Mouse (Mus musculus): ENCODE data around the gene Prrxl1.
A peak's percentile ranks its signal among the peaks of the same experiment; 100 is the strongest.

Gene Prrxl1

GRCm38 (mm10) chr14:32627271-32627670 lies 28.1 kb downstream of the Prrxl1 start:
- peak in 1 of 2 experiments; percentile 39 for DNase-seq (ENCODE audit: low spot score in 2 of 2)

GRCm38 (mm10) chr14:32628584-32628983 lies 29.4 kb downstream of the Prrxl1 start:
- no peak for DNase-seq (ENCODE audit: low spot score in 2 of 2)

DNA sequence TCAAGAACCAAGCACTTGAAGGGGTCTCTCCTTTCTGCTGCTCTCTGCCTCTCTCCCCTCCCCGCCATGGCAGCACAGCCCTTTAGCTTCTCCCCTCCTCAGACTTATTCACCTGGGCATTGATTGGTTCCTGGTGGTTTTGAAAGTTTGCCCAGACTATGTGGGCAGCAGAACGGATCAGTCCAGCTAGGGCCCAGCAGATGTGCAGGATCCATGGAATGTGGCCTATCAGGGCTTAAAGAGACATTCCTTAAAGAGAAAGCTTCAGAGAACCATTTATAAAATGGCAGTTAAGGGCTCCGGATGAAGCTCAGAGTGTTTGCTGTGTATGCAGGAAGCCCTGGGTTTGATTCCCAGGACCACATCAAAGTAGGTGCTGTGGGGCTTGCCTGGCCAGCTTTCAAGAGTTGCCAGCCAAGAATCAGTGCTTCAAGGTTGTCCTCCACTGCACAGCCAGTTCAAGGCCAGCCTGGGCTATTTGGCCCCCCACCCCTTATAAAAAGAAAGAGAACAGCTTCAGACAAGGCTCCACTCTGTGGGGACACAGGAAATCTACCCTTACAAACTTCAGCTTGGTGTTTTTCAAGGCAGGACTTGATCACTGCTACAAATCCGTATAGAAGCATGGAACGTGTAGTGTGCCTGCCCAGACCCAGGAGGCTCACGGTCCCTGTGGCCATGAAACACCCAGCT lies 33.8 kb downstream of the Prrxl1 start:
- DNase-seq (ENCODE audit: low spot score in 2 of 2) = no peak

GRCm38 (mm10) chr14:32634015-32634682 lies 34.9 kb downstream of the Prrxl1 start:
- no peak for DNase-seq (ENCODE audit: low spot score in 2 of 2)

- no peak for DNase-seq (ENCODE audit: low spot score in 2 of 2)
Measured at GRCm38 (mm10) chr14:32638485-32638884, 39.3 kb downstream of the Prrxl1 start.

GRCm38 (mm10) chr14:32659781-32660180 lies 60.6 kb downstream of the Prrxl1 start:
- DNase-seq (ENCODE audit: low spot score in 2 of 2) = no peak

DNA sequence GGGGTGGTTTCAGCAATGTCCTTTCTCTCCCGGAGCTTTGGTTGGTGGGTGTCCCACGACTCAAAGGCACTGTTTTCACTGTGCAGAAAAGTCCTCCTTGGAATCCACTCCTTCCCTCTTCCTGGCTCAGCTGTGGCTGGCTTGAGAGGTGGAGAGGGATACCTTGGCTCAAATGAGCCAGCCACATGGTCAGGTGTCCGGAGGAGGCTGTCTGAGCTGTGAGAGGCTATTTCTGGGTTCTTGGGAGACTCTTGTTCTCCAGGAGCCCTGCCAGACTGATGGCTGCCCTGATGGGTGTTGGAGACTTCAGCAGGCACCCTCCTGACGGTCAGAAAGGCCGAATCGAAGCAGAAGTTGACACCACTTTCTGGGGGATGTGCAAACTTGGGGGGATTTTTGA lies 63.9 kb downstream of the Prrxl1 start:
- DNase-seq (ENCODE audit: low spot score in 2 of 2) = no peak

DNA sequence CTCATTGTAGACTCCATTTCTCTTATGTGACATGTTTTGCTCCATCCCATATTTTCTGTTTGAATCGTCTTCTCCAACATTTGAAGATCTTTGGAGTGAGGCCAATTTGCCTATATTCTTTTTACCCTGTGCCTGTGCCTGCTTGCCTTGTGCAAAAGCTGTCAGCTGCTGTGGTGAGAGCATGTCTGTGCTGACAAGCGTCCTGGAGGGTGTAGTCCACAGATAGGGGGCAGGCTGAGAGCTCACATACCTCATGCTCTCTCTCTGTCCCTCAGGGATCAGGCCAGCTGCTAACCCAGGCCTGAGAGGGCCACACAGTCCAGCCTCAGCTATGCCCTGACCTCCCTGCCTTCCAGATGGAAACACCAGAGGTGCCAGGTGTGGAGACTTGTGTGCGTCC lies 74.0 kb downstream of the Prrxl1 start:
- no peak for DNase-seq (ENCODE audit: low spot score in 2 of 2)

- DNase-seq (ENCODE audit: low spot score in 2 of 2) = no peak
Measured at GRCm38 (mm10) chr14:32678565-32678964, 79.4 kb downstream of the Prrxl1 start.

GRCm38 (mm10) chr14:32681603-32682002 lies 82.4 kb downstream of the Prrxl1 start:
- no peak for DNase-seq (ENCODE audit: low spot score in 2 of 2)

DNA sequence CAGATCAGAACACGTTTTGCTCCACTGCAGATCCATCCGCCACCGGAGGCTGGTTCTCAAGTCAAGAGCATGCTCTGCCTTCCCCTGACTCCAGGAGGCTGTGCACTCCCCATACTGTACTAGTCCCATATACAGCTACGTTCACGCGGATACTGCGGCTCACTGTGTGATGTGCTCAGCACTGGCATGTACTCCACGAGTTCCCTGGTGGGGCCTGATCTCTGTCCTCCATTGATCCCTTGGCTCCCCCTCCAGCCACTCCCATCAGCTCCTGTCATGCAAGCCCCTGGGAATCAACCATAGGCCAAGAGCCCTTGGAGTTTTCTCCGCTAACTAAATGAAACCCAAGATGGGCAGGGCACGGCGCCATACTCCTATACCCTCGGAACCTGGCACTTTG lies 83.3 kb downstream of the Prrxl1 start:
- no peak for DNase-seq (ENCODE audit: low spot score in 2 of 2)

DNA sequence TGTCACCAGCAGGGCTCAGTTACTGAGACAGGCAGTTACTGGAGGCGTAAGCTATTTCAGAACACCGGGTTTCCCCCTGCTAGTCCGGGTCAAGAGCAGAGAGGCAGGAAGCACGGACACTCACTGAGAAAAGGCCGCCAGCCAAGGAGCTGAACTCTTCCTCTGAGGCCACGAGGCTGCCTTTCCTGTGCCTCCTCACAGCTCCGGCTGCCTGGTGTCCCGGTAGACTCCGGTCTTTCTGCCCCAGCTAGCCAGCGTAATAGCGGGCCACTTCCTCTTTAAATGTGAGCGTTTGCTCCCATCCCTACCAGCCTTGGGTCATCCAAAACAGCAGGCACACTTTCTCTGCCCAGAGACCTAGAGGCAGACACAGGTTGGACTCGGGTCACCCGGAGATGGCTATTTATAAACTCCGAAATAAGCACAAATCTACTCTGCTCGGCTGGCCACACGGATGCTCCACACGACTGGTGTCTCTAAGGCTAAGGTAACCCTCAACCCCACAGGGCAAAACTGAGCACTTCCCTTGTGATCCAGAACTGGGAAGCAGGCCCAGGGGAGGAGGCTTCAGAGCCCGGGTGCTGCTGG lies 84.1 kb downstream of the Prrxl1 start:
- no peak for DNase-seq (ENCODE audit: low spot score in 2 of 2)

- no peak for DNase-seq (ENCODE audit: low spot score in 2 of 2)
Measured at GRCm38 (mm10) chr14:32683982-32684734, 85.0 kb downstream of the Prrxl1 start.

GRCm38 (mm10) chr14:32684735-32685105 lies 85.5 kb downstream of the Prrxl1 start:
- no peak for DNase-seq (ENCODE audit: low spot score in 2 of 2)

DNA sequence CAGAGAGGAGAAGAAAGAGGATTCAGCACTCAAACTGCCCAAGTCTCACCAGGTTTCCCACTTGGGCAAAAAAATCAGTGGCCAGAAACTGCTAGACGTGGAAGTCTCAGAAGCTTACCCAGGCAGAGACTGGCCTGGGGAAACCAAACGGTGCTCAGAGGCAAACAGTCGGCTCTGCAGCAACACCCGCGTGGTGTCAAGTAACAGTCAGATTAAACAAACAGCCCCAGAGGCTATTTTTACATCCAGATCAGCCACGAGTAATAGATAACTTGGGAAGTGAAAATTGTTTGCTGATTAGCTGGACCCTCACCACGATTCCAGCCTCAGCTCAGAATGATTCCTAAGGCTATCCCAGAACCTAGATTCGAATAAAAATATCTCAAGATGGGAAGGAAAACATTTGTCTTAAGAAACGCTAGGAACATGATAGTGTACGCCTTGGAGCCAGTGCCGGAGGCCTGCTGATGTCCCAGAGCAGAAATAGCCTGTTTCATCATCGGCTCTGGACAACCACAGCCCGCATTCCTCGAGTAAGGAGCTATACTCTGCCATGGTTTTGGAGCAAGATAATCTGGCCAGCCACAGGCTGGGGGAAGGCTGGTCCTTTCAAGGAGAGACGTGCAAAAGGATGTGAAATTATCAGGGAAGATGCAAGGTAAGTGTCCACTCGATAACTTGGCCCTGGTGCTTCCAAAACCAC lies 86.1 kb downstream of the Prrxl1 start, which contains the start of gene 3425401B19Rik:
TSS of gene 3425401B19Rik (minus strand) at position 170 of the 703 bp plus-strand sequence.
- DNase-seq (ENCODE audit: low spot score in 2 of 2) = no peak

DNA sequence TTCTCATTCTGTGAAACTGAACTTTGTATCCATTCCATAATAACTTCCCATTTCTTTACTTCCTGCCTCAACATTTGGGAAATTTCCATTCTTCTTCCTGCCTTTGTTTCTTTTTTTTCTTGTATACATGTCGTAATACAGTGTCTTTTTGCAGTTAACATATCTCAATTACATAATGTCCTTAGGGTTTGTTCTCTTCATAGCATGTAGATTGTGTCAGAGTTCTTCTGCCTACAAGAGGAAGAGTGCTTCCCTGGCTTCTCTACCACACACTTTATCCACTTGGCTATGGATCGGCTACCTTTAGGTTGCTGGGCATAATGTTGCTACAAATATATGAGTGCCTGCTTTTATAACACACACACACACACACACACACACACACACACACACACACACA lies 96.7 kb downstream of the Prrxl1 start:
- no peak for DNase-seq (ENCODE audit: low spot score in 2 of 2)

DNA sequence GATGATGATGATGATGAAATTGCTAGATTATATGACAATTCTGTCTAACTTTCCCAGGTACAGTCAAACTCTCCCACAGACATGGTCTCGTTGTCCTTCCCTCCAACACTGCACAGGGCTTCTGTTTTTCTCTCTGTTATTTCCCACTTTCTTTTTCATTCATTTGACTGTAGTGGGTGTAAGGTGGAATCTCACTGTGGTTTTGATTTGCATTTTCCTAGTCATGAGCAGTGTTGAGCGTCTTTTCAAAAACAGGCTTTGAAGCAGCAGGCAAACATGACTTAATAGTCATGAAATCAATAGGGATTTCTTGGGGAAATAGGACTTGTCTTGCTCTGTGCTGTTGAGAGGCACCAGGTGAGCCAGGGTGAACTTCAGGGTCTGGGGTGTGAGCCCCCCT lies 97.1 kb downstream of the Prrxl1 start:
- no peak for DNase-seq (ENCODE audit: low spot score in 2 of 2)

GRCm38 (mm10) chr14:32697774-32698173 lies 98.6 kb downstream of the Prrxl1 start:
- no peak for DNase-seq (ENCODE audit: low spot score in 2 of 2)

DNA sequence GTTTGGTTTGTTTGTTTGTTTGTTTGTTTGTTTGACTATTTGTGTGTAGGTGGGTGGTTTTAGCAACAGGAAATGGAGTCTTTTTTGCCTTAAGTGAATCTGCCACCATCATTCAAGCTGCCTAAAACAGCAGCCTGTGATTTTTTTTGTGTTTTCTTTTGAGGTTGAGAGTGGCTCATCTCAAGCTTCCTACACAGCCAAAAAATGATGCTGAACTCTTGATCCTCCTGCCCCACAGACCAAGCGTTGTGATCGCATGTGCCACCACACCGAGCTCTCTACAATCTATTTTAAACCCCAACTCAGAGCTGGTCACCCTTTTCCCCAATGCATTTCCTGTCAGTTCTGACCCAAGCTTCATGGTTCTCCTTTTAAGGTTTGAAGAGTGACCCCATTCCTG lies 99.3 kb downstream of the Prrxl1 start:
- DNase-seq (ENCODE audit: low spot score in 2 of 2) = no peak

All from cerebellum, postnatal 4 days (tissue).